Mouse (Mus musculus): ENCODE measurements around the gene Ttc26.
A peak's percentile ranks its signal among the peaks of the same experiment; 100 is the strongest.
"Not testable (repeated sequence)": the region's sequence is repeated elsewhere in the genome, so short reads cannot be mapped to it uniquely, and the experiment has no call there.

Gene Ttc26

DNA sequence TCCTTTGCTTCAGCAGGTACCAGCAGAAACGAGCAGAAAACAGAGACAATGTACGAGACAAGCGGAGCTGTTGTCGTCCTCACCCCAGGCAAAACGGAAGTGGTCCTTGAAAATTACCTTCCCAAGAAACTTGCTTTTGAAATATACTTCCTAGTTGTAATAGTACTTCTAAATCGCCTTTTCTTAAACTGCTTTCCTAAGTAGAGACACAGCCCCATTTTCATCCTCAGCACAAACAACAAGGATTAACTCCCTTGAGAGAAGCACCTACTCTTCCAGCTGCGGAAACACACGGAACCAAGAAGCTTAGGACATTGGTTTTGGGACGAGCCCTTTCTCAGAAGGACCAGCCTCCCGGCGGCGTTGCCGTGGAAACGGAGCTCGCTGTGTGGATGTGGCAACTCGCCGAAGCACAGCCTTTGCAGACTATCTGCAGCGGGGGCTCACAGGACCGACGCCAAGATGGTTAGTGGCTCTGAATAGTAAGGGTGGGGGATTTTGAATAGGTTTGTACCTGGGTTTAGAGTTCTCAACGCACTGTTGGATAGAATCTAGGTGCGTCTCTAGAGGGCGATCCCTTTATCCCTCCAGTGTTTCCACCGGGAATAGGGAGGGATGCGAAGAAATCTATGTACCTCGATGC, at the start of gene Ttc26:
Gene Ttc26, plus strand, starts transcription at position 341 of the 643 bp plus-strand sequence.
- DNase-seq, result peak; percentile 86

DNA sequence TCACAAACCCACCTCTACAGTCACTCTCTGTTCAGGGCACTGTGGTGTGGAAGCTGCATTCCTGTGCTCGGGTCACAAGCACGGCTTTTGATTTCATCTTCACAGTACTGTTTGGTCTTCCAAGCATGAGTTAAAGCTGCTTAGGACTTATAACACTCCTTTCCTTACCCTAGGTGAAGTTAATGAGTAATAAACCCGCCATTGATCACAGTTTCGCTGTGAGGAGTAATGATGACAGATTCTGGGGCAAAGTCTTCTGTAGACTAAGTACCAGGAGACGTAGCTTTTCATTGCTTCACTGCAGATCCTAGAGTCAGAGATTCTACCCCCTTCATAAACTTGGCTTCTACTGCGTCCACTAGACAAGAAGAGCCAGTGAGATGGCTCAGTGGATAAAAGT, 46.0 kb upstream of the Ttc26 start:
- no peak for DNase-seq

DNA sequence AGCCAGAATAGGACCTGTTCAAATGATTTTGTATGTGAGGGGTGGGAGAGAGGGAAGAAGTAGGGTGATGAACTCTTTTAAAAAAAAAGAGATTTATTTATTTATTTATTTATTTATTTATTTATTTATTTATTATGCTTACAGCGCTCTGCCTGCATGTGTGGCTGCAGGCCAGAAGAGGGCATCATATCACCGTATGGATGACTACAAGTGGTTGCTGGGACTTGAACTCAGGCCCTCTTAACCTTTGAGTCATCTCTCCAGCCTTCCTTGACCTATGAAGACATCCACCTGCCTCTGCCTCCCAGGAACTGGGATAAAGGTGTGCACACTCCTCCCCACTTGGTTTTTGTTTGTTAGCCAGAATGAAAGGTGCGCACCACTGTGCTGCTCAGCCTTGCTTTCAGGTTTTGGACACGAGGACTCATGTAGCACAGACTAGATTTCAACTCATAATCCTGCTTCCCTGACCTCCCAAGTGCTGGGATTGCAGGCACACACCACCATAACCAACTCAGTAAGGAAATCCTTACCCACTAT, 44.0 kb upstream of the Ttc26 start:
- no peak for DNase-seq

DNA sequence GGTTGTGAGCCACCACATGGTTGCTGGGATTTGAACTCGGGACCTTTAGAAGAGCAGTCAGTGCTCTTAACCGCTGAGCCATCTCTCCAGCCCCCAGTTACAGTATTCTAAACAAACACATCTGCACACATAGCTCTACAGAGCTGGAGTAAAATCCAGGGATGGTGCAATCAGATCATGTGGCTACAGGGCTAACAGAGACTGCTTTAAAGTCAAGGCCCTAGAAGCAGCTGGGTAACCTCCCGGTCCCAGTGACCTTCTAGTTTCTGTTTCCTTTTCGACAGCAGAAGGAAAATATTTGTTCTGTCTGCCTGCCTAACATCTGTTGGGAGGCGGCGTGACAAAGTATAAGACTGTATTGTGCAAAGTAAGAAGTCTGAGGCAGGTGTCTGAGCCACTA, 43.3 kb upstream of the Ttc26 start:
- DNase-seq, result no peak

DNA sequence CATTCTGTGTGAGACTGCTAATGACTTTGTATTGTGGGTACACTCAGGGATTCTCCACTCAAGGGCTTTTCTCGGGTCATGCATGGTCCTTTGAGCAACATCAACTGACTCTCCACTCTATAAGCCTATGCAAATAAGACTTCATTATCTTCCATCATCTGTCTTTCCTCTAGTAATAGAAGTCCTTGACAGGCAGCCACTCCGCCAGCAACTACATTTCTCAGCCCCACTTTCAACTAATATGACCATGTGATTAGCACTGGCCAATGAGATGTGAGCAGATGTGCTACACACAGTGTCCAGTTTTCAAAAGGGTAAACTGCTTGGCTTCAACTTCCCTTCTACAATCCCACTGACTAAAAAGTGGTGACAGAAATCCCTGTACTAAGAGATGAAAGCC, 42.2 kb upstream of the Ttc26 start:
- no peak for DNase-seq

DNA sequence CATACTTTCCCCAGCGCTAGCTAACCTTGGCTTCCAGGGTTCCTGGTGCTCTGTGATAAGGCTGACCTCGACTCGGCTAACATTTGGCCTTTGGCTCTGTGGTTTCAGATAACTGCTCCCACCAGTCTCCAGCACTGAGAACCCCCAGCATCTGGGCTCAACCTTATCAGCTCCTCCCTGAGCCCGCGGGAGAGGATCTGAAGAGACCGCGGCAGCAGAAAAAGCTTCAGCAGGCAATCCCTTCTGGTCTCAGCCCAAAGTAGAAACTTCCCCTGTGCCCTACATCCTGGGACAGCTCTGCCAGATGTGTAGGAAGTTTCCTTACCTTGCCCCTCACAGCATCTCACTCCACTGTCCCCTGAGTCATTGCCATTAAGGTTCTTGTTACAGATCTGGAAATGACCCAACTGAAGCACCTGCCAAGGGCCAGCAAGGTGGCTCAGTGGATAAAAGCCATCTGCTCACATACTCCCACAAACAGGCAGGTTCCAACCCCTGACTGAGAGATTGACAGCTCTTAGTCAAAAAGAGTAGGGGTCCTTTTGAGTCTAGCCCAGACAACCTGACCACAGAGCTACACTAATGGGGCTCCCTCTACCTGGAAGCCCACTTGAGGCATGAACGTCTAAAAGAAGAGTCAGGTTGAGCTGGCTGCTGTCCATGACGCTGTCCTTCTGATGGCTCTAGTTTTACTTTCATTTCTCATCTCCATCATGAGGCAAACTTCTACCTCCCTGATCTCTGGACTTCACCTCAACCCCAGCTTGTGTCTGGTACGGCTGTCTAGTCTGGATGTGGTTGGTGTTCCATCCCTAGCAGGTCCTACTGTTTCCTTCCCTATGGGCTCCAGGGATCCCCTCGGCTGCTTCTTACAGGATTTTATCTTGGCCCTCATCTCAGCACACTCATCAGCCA, 39.3 kb upstream of the Ttc26 start:
- DNase-seq, result no peak

DNA sequence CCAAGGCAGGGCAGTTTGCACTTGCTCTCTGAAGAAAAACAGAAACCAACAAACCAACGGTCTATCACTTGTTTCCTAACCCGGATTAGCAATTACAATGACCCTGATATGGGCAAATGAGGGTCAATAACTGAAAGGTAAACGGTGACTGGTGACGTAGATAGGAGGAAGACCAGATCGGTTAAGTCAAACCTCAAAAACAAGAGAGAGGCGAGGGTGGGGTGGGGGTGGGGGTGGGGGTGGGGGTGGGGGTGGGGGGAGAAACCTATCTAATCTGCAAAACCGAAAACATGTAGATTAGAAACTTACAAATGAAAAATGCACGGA, 38.6 kb upstream of the Ttc26 start:
- DNase-seq, result no peak

DNA sequence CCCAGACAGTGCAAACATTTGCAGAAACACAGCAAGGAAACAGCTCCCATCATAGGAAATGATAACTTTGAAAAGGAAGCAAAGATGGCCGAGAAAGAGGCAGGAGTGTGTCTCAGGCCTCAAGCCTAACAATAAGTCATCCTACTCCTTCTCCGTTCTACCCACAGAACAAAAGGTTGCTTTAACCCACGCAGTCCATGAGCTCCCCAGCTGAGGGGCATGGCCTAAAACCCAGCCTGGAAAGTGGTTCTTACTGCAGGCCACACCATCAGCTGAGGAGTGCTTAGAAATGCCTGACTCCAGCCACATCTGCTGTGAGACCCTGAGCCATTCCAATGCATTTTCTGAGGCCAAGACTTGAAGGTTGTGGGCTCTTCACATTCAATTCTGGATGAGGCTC, 37.7 kb upstream of the Ttc26 start:
- no peak for DNase-seq

DNA sequence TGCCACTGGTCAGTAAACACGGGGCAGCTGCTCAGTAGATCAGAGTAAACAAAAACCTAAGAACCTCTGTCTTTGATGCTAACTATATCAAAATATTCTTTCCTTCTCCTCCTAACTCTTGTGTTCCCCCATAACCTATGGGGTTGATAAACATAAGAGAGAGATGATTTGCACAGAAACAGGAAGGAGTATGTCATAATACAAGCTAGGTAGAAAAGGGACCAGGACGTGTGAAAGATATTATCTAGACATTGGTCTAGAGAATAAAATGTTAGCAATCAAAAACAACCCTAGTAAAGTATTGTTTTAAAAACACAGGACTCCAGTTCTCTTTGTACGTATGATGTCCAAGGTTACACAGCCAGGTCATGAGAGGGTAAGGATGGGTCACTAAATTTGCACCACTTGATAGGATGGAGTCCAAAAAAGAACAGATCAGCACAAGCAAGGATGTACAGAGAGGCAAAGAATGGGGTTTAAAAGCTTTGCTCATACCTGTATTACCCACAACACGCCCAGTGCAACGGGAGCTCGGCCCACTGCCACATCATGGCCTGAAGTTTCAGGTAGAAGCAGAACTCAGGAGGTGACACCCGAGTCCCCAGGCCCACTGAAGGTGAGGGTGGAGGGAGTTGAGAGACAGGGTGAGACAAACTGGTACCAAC, 37.1 kb upstream of the Ttc26 start:
- no peak for DNase-seq

DNA sequence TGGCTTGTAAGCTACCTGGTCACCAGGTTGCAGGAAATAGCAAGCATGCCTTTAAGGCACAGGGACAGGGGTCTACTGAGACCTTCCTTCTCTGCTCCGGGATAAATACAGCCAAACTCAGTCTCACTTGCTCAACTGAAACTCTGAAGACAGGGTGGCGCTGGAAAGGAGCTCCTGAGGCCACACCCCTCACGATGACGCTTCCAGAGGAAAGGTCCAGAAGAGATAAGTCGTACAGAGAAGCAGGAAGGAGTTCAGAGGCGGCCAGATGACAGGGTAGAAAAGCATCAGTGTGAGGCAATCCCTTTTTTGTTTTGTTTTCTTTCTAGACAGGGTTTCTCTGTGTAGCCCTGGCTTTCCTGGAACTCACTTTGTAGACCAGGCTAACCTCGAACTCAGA, 35.5 kb upstream of the Ttc26 start:
- DNase-seq, result no peak

DNA sequence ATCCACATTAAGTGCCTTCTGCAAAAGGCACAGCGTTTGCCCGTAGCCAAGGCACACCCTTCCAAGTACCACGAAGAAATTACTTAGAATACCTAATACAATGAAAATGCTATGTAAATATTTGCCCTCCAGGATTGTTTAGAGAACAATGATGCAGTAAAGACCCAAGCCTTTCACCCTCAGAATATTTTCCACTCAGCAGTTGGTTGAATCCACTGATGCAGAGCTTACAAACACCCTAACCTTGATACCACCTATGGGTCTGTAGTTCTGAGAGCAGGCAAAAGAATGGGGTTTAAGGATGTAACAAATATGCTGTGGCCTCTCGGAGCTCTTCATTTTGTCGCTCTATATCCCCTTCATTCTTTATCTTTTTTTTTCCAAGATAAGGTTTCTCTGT, 33.4 kb upstream of the Ttc26 start:
- DNase-seq, result no peak

DNA sequence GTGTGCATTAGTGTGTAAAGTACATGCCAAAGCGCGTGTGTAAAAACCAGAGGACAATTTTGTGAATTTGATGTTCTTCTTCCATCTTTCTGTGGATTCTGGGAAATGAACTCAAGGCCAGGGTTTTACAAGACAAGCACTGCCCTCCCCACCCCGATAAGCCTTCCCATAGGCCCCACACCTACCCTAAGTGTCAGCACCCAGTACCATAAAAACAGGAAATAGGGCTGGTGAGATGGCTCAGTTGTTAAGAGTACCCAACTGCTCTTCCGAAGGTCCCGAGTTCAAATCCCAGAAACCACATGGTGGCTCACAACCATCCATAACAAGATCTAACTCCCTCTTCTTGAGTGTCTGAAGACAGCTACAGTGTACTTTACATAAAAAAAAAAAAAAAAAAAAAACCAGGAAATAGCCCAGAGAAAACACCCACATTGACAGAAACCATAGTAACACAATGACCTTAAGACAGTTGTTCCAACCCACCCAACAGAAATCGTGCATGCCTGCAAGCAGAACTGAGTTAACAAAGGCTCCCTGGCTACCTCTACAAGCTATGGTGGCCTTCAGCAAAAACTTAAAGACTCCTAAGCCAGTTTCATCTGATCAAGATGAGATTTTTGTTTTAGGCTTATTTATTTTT, 32.3 kb upstream of the Ttc26 start:
- no peak for DNase-seq

DNA sequence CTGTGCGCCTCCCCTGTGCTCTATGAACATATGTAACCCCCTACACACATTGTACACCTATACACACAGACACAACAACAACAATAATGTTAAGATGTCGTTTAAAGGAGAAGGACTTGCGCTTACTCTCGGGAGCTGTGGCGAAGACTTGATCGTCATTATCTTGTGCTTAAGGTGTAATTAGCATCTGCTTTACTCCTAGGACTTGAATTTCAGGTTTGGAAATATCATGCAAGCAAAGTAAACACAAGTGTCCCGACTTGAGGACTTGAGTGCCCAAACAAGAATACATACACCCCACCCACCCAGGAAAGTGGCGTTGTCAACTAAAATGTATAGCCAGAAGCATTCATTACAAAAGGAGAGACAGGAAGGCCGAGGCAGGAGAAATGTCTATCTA, 31.5 kb upstream of the Ttc26 start:
- no peak for DNase-seq

DNA sequence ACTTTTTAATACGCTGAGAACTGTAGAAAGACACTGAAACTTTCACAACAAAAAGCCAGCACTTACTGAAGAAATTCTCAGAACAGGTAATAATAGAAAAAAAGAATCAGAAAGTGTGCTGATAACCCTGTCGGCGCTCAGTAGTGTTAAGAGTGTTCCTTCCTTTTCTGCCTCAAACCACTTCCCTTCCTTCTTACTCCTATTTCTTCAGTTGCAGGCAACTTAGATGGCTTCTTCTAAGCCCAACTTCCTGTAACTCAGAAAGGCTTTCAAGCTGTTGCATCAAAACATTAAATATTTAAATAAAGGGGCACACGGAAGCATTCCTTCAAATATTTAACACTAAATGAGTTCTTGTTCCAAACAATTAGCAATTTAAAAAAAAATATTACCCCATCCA, 29.3 kb upstream of the Ttc26 start:
- no peak for DNase-seq

DNA sequence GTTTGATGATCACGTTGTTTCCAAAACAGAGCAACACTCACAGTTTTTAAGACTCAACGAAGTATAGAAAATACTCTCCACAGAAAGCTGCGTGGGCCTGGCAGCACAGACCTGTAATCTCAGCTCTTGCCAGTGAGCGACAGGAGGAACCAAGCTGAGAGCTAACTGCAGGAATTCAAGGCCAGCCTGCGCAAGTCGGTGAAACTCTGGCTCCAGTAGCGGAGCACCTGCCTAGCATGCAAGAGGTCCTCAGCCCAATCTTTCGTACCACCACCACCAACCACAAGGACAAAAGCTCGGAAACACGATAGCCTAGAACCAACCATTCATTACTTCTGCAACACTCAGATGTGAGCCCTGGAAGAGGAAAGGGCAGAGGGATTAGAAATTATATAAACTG, 28.8 kb upstream of the Ttc26 start:
- no peak for DNase-seq

DNA sequence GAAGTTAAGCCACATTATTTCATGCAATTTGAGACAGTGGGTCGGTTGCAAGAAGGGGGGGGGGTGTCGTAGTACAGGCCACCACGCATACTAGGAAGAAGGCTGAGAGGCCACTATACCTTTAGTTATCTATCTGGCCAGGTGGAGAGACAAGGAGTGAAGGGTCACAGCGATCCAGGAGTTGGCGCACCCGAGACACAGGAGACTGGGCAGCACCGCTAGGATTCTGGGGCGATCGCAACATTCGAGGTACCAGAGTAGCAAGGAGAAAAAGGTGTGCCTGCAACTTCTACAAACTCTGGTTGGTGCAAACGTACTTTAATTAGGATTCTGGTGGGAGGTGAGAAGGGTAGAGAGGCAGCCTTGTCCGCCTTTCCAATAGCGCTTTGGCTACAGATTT, 28.1 kb upstream of the Ttc26 start:
- no peak for DNase-seq

DNA sequence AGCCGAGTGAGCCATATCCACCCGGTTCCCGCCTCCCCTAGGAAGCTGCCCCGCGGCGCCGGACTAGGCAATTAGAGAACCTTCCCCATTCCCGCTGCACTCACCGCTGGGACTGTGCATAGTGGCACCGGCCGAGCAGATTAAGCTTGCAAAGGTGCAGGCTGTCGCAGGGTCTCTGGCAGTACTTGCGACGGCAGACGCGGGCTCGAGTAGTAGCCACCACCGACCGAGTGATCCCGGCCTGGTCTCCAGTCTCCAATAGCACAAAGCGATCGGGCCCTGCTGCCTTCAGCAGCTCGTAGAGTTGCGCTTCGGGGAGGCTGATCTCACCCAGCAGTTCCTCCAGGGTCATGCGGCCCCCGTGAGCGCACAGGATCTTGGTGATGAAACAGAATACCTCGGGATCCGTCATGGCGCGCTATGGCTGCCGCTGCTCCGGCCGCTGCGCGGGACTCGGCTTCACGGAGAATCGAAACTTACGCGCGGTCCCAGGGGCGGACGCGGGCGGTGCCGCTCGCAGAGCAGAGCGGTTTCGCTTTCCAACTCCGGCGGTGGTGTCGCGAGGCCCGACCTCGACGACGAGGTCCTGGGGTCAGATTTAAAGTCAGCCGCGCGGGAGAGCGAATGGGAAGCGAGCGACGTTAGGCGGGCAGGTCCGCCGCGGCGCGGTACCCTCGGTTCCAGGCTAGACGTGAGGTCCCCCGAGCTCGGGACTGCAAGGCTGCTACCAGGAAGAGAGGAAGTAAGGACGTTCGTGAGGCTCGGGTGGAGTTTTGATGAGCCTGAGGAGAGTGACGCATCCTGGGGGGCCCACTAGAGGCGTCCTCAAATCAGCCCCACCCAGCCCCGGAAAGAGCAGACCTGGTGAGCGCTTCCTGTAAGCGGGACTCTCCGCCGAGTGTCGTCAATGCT, 27.2 kb upstream of the Ttc26 start, which contains the start of gene Zc3hav1:
Gene Zc3hav1, minus strand, starts transcription at position 793 of the 912 bp plus-strand sequence.
- peak; percentile 53 for DNase-seq

DNA sequence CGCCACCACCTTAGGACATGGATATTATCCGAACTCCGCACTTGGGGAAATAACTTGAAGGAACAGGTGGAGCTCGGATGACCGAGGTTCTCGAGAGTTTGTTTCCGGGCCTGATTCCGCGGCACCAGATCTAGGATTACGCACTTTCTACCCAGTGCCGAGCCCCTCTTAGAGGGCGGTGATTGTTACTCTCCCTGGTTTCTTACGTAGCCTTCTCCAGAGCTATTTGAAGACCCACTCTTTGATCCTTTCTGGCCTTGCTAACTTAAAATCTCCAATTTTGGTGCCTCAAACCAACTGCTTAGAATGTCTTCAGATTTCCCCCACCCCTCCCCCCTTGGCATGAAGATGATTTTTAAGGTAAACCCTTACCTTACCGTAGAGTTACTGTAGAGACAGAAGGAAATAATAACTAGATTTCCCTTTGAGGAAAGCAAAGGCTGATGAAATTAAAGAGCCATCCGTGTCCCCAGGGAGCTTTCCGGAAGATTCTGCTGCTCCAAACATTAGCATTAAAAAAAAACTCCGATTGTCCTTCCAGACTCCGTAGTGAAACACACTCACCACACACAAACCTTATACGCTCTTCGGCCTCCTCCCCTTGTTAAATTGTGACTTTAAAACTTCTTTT, 26.4 kb upstream of the Ttc26 start:
- no peak for DNase-seq

DNA sequence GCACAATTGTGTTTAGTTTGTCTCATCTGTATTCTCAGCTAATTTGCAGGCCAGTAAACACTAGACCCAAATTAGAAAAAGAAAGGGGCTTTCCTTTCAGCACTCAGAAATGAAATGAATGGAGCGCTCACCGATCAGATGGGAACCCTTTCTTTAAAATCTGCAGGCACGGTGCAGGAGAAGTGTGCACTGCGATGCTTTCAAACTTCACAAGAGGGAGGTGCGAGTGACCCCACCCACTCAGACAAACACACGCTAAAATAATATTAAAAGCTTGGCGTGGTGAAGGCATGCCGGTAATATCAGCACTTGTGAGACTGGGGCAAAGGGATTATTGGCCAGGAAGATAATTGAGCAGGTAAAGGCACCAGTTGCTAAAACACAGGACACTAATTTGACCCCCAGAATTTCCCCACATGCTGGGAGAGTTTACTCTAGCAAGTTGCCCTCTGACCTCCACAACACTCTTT, 25.9 kb upstream of the Ttc26 start:
- no peak for DNase-seq

DNA sequence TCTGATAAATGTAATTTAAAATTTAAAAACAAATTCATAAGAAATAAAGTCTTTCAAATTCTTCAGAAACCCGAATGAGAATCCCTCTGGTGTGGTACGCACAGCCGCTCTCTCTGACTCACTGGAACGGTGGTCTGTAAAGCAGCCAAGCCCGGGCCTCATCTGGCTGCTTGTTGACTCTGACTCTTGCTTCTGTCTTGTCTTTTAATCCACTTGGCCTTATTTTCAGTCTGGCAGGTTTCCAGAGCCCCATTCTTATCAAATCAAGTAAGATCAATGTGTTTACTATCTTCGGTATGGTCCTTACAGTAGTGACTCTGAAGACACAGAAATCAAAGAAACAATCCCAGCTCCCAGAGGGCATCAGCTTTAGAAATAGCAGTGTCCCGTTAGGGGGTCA, 25.4 kb upstream of the Ttc26 start:
- no peak for DNase-seq

DNA sequence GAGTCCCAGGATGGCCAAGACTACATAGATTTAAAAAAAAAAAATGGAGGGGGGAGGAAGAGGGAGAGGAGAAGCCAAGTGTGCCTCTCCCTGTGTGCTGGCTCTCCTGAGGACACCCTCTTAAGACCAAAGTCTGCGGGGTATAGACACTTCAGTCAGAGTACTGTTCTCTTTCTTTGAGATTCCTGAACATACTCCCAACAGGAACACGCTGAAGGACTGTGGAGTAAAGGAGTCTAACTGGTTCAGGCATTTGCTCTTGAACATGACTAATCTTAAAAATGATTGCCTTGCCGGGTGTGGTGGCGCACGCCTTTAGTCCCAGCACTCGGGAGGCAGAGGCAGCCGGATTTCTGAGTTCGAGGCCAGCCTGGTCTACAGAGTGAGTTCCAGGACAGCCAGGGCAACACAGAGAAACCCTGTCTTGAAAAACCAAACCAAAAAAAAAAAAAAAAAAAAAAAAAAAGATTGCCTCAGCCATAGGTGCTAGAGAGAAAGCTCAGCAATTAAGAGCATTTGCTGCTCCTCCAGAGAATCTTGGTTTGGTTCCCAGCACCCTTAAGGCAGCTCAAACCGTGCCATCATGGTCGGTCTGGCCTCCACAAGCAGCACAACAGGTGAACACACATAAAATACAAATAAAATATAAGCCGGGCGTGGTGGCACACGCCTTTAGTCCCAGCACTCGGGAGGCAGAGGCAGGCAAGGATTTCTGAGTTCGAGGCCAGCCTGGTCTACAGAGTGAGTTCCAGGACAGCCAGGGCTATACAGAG, 24.4 kb upstream of the Ttc26 start:
- DNase-seq, result not testable (repeated sequence)

Data from layer of hippocampus, adult 9-11 months (tissue).